In genomic region chr9:22024592-22024991, GRCm38 (mm10) we compare ENCODE assay signal across 15 mouse cellular contexts. TPM values are rescaled to one million over a fixed set of nuclear protein-coding genes. Genes with fewer than 3 reads are reported as not detected.
A peak's percentile ranks its signal among the peaks of the same experiment; 100 is the strongest.
DNase-seq lines count a peak whose midpoint lies in the region; ATAC-seq and TF ChIP-seq lines count a peak whose summit lies in the region.
"Had no signal": no experiment of that assay in that cellular context is flagged by ENCODE, and none has a peak within 500 bp of the region (broad histone marks: within the 10 kb centered on the region; RNA-seq: fewer than 3 reads in every experiment).

No protein-coding gene starts in this region.

- TF ChIP-seq CTCF in left cerebral cortex, adult 2 months (IDR thresholded peaks at IDR 0.05): no peak

- DNase-seq in forebrain, embryonic 10.5 days (ENCODE audit: extremely low spot score, low spot score): no peak
- no peak for DNase-seq in left cerebral cortex, adult 2 months (ENCODE audit: extremely low spot score in 1 of 2, low spot score in 2 of 2)
- no peak for DNase-seq in left cerebral cortex, adult 8-10 months (ENCODE audit: low spot score in 2 of 2)
- peak; percentile 54 for DNase-seq in adipocyte (ENCODE audit: low spot score)
- DNase-seq in thymus, postnatal 0 days (ENCODE audit: low spot score): no peak
- DNase-seq in urinary bladder, adult 18-20 months (ENCODE audit: low spot score in 2 of 2): no peak
- DNase-seq: B cell, adult 2 months; heart, adult 2 months; kidney, postnatal 14 days had no signal

- no peak overlapping the region for H3K4me2 ChIP-seq in forebrain, embryonic 13.5 days
- H3K4me2 ChIP-seq in liver, embryonic 16.5 days (ENCODE audit: low read depth, low read length): no peak overlapping the region

- intact Hi-C loops in left cerebral cortex, adult 2 months (cut with DNase I): no loop called here

- no peak overlapping the region for H3K9ac ChIP-seq in forebrain, embryonic 13.5 days
- H3K9ac ChIP-seq in liver, embryonic 16.5 days (ENCODE audit: low read depth, low read length): no peak overlapping the region

- ATAC-seq in forebrain, embryonic 13.5 days: no peak
- peak; percentile 41; the same call in 1 of the 2 replicates for ATAC-seq in liver, embryonic 16.5 days (ENCODE audit: low read depth)

- no peaks in the 10 kb centered on the region for H3K27me3 ChIP-seq in forebrain, embryonic 10.5 days (ENCODE audit: poor library complexity, severe bottlenecking)
- no peaks in the 10 kb centered on the region for H3K27me3 ChIP-seq in forebrain, embryonic 13.5 days
- no peaks in the 10 kb centered on the region for H3K27me3 ChIP-seq in liver, embryonic 16.5 days (ENCODE audit: control insufficient read depth, insufficient read depth, low read depth, low read length)

- WGBS in forebrain, embryonic 10.5 days: 58% methylated on average over 8 of the region's 8 CpGs
- WGBS in forebrain, embryonic 13.5 days: 63% methylated on average over 8 of the region's 8 CpGs
- WGBS in liver, embryonic 16.5 days (ENCODE audit: insufficient replicate concordance): 53% methylated on average over 8 of the region's 8 CpGs

- peaks cover 51% of the 10 kb centered on the region for H3K36me3 ChIP-seq in forebrain, embryonic 10.5 days (replicated peaks)
- peaks cover 80% of the 10 kb centered on the region for H3K36me3 ChIP-seq in forebrain, embryonic 13.5 days (ENCODE audit: poor library complexity, severe bottlenecking)
- H3K36me3 ChIP-seq in liver, embryonic 16.5 days (ENCODE audit: control insufficient read depth, insufficient read depth): no peaks in the 10 kb centered on the region

- no peaks in the 10 kb centered on the region for H3K9me3 ChIP-seq in forebrain, embryonic 10.5 days
- no peaks in the 10 kb centered on the region for H3K9me3 ChIP-seq in forebrain, embryonic 13.5 days (replicated peaks)
- no peaks in the 10 kb centered on the region for H3K9me3 ChIP-seq in liver, embryonic 16.5 days (replicated peaks; ENCODE audit: control insufficient read depth, low read length)

- peak overlapping the region; percentile 26; the same call in 1 of the 2 replicates for H3K27ac ChIP-seq in forebrain, embryonic 10.5 days
- no peak overlapping the region for H3K27ac ChIP-seq in forebrain, embryonic 13.5 days
- H3K27ac ChIP-seq in left cerebral cortex, adult 2 months: peak overlapping the region; percentile 45
- no peak overlapping the region for H3K27ac ChIP-seq in liver, embryonic 16.5 days (ENCODE audit: low read length)
- H3K27ac ChIP-seq: heart, adult 2 months had no signal

- H3K4me1 ChIP-seq in forebrain, embryonic 10.5 days: peaks cover 39% of the 10 kb centered on the region
- H3K4me1 ChIP-seq in forebrain, embryonic 13.5 days: peaks cover 17% of the 10 kb centered on the region
- H3K4me1 ChIP-seq in liver, embryonic 16.5 days (ENCODE audit: control insufficient read depth, low read depth, low read length): no peaks in the 10 kb centered on the region

- H3K4me3 ChIP-seq in forebrain, embryonic 10.5 days: no peak overlapping the region
- no peak overlapping the region for H3K4me3 ChIP-seq in forebrain, embryonic 13.5 days
- no peak overlapping the region for H3K4me3 ChIP-seq in left cerebral cortex, adult 2 months
- no peak overlapping the region for H3K4me3 ChIP-seq in liver, embryonic 16.5 days (ENCODE audit: low read depth, low read length)
- H3K4me3 ChIP-seq: heart, adult 2 months had no signal

RNA-seq across cellular contexts. Expression of gene Prkcsh, which starts 22.0 kb away (rescaled TPM):
- 109 and 110 TPM in 2 replicates for polyA plus RNA-seq in forebrain, embryonic 10.5 days (2016; fragmentation: Nextera tagmentation; extraction: Ambion mirVana)
- 84.2 and 89.6 TPM in 2 replicates for polyA plus RNA-seq in forebrain, embryonic 13.5 days (2015; fragmentation: Nextera tagmentation; extraction: Ambion mirVana)
- total RNA-seq in left cerebral cortex, adult 2 months (2021): 100 to 1,000 TPM in 1 of 2 experiments, 10 to 100 TPM in 1; 85.9 to 104 TPM
- 10 to 100 TPM; 89.5 to 94.0 (median 91.8) TPM for total RNA-seq in left cerebral cortex, adult 8-10 months (2022)
- polyA plus RNA-seq in liver, embryonic 16.5 days (2015; fragmentation: Nextera tagmentation; extraction: Ambion mirVana): 51.2 and 52.5 TPM in 2 replicates
- 68.5 and 72.8 TPM in 2 replicates for polyA plus RNA-seq in thymus, postnatal 0 days (2015; fragmentation: Nextera tagmentation; extraction: Ambion mirVana)

RNA-seq across cellular contexts. Expression of gene Ccdc151, which starts 22.2 kb away (rescaled TPM):
- 4.6 and 5.0 TPM in 2 replicates for polyA plus RNA-seq in forebrain, embryonic 10.5 days (2016; fragmentation: Nextera tagmentation; extraction: Ambion mirVana)
- polyA plus RNA-seq in forebrain, embryonic 13.5 days (2015; fragmentation: Nextera tagmentation; extraction: Ambion mirVana): 4.0 and 4.6 TPM in 2 replicates
- total RNA-seq in left cerebral cortex, adult 2 months (2021): 10 to 100 TPM in 1 of 2 experiments, 1 to 10 TPM in 1; 9.3 to 10.7 TPM
- 1 to 10 TPM; 6.6 to 9.2 (median 6.7) TPM for total RNA-seq in left cerebral cortex, adult 8-10 months (2022)
- polyA plus RNA-seq in liver, embryonic 16.5 days (2015; fragmentation: Nextera tagmentation; extraction: Ambion mirVana): 0.05 TPM in 1 of 2 replicates, not detected in the other
- 0.44 and 0.52 TPM in 2 replicates for polyA plus RNA-seq in thymus, postnatal 0 days (2015; fragmentation: Nextera tagmentation; extraction: Ambion mirVana)
- total RNA-seq: megakaryocyte, adult 5-6 weeks had no signal
- polyA plus RNA-seq: small intestine, adult 2 months had no signal

RNA-seq across cellular contexts. Expression of gene Elavl3, which starts 27.2 kb away (rescaled TPM):
- polyA plus RNA-seq in forebrain, embryonic 10.5 days (2016; fragmentation: Nextera tagmentation; extraction: Ambion mirVana): 11.2 and 14.8 TPM in 2 replicates
- polyA plus RNA-seq in forebrain, embryonic 13.5 days (2015; fragmentation: Nextera tagmentation; extraction: Ambion mirVana): 63.7 and 66.4 TPM in 2 replicates
- 100 to 1,000 TPM; 148 to 153 TPM for total RNA-seq in left cerebral cortex, adult 2 months (2021)
- 100 to 1,000 TPM; 132 to 153 (median 147) TPM for total RNA-seq in left cerebral cortex, adult 8-10 months (2022)
- 0.04 TPM in 1 of 2 replicates, not detected in the other for polyA plus RNA-seq in liver, embryonic 16.5 days (2015; fragmentation: Nextera tagmentation; extraction: Ambion mirVana)
- 0.04 and 0.16 TPM in 2 replicates for polyA plus RNA-seq in thymus, postnatal 0 days (2015; fragmentation: Nextera tagmentation; extraction: Ambion mirVana)
- total RNA-seq: megakaryocyte, adult 5-6 weeks had no signal

RNA-seq across cellular contexts. Expression of gene Rgl3, which starts 35.3 kb away (rescaled TPM):
- polyA plus RNA-seq in forebrain, embryonic 10.5 days (2016; fragmentation: Nextera tagmentation; extraction: Ambion mirVana): 4.7 and 5.2 TPM in 2 replicates
- 1.1 and 1.2 TPM in 2 replicates for polyA plus RNA-seq in forebrain, embryonic 13.5 days (2015; fragmentation: Nextera tagmentation; extraction: Ambion mirVana)
- 1 to 10 TPM; 2.1 to 3.1 TPM for total RNA-seq in left cerebral cortex, adult 2 months (2021)
- 1 to 10 TPM; 2.7 to 4.4 (median 3.2) TPM for total RNA-seq in left cerebral cortex, adult 8-10 months (2022)
- 0.14 and 0.32 TPM in 2 replicates for polyA plus RNA-seq in liver, embryonic 16.5 days (2015; fragmentation: Nextera tagmentation; extraction: Ambion mirVana)
- 2.8 and 3.8 TPM in 2 replicates for polyA plus RNA-seq in thymus, postnatal 0 days (2015; fragmentation: Nextera tagmentation; extraction: Ambion mirVana)
- total RNA-seq: megakaryocyte, adult 5-6 weeks had no signal

RNA-seq across cellular contexts. Expression of gene Gm49318, which starts 46.5 kb away (rescaled TPM):
- polyA plus RNA-seq in forebrain, embryonic 10.5 days (2016; fragmentation: Nextera tagmentation; extraction: Ambion mirVana): not detected in 2 replicates
- polyA plus RNA-seq in forebrain, embryonic 13.5 days (2015; fragmentation: Nextera tagmentation; extraction: Ambion mirVana): not detected in 2 replicates
- 1 to 10 TPM; 2.1 to 2.3 TPM for total RNA-seq in left cerebral cortex, adult 2 months (2021)
- not detected for total RNA-seq in left cerebral cortex, adult 8-10 months (2022)
- polyA plus RNA-seq in liver, embryonic 16.5 days (2015; fragmentation: Nextera tagmentation; extraction: Ambion mirVana): not detected in 2 replicates
- not detected in 2 replicates for polyA plus RNA-seq in thymus, postnatal 0 days (2015; fragmentation: Nextera tagmentation; extraction: Ambion mirVana)
- total RNA-seq: megakaryocyte, adult 5-6 weeks had no signal
- polyA plus RNA-seq: embryonic facial prominence, embryonic 11.5 days; heart, adult 2 months; neural tube, embryonic 14.5 days; small intestine, adult 2 months had no signal

Comparison
In these comparisons a context has a peak if more than half of its experiments do, and no peak if none do; other contexts are left out.
1. H3K27ac ChIP-seq: peak in forebrain, embryonic 10.5 days (single experiment) and left cerebral cortex, adult 2 months (single experiment); none in forebrain, embryonic 13.5 days (single experiment) and liver, embryonic 16.5 days (single experiment).
2. RNA of gene Elavl3, which starts 27.2 kb away (polyA plus RNA-seq): 63.7 to 66.4 TPM in forebrain, embryonic 13.5 days and 11.2 to 14.8 TPM in forebrain, embryonic 10.5 days; 0.04 to 0.16 TPM in thymus, postnatal 0 days and 0.04 TPM in liver, embryonic 16.5 days; every median in the first group is over 10 times any median in the second.